Mouse (Mus musculus) CH12F3 (cell line): Measurements from ENCODE around the gene Ddr2.

Source experiments
- in situ Hi-C: fragments of 300-500 bp; cut with MboI; formaldehyde crosslinking; loops from 2 replicates; pipeline ENCODE4 v1.14.3; 2020; ENCODE audit warnings: low sequenced_read_pairs

Gene Ddr2

DNA sequence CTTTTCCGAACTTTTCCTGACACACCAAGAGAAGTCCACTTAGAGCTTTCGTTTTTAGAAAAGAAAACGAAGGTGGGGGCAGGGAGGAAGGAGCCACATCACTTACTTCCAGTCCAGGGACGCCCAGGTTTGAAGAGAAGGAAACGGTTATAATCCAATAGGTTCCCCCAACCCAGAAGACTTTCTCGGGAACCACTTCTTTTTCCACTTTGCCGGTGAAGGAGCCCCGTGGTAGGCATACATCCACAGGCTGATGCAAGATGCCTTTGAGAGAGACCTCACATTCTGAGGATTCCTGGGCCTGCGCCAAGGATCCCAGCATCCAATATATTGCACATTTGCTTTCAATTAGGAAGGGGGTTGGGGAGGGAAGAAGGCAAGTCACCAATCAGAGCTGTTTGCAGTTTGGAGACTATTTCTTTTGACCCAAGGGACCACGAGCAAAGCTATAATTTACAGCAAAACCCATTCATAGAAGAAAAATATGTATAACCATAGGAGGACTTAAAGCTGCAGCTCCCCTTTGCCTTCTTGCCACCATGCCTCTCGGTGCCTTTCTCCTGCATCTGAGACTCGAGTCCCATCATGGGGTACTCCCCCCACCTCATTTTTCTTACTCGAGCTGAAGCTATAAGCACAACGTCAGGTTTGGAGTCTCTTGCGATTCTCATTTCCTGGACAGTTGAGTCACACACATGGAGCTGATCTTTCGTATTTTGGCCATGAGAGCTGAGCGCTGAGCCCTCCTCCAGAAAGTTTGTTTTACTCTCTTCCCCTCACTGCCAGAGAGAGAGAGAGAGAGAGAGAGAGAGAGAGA, at the start of gene Ddr2:
Gene Ddr2, minus strand, starts transcription at position 247 of the 817 bp plus-strand sequence.
- in situ Hi-C loops: no loop called here

DNA sequence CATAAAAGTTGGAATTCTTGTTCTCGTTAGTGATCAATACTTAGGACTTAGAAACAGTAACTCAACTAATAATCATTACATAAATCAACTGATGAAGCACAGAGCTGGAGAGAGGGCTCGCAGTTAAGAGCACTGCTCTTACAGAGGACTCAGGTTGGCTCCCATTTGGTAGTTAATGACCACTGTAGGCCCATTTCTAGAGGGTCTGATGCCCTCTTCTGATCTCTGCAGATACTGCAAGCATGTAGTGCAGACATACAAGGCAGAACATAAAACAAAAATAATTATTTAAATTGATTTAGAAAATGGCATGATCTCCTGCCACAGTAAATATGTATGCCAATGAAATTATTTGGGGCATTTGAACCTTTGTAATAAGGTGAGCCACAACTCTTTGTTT, 49.1 kb upstream of the Ddr2 start:
- in situ Hi-C loops: no loop called here

DNA sequence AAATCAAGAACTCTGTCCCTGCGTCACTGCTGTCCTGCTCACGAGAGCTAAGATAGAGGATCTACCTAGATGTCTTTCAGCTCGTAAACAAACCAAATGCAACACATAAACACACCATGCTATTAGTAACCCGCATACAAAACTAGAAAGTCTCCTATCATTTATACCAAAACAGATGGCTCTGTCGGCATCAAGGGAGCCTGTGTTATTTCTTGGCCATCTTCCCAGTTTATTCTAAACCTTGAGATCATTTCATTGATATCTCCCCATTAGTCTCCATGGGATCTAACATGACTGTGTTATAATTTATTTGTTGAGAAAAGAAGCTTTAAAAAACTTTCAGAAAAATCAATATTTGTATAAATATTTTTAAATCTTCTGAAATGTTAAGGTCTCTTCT, 45.2 kb upstream of the Ddr2 start:
- in situ Hi-C loops: no loop called here

DNA sequence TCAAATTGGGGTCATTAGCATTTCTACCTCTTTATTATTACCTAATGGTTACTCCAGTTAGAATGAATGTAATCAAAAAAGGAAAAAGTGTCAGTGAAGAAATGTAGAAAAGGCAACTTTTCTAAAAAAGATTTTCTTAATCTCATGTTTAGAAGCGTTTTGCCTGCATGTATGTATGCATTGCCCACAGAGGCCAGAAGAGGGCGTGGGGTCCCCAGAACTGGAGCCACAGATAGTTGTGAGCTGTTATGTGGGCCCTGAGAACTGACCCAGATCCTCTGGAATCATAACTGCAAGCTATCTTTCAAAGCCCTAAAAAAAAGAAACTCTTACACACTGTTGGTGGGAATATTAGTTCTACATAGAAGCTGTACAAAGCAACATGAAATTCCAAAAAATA, 44.7 kb upstream of the Ddr2 start:
- in situ Hi-C loops: no loop called here

DNA sequence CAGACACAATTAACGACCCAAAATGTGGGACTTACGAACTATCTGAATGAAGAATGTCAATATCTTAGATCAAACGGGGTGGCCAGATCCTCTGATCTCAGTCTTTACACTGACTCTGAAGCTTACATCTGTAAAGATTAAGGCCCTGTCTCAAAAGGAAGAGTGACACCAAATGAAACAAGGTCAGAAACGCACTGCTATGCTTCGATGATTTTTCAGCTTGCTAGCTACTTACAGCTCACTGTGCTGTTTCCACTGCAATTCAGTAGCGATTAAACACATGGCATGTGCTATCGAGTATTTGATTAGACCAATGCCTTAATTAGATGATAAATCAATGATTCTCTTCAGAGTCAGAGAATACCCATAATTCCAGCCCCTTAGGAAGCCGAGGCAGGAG, 43.4 kb upstream of the Ddr2 start:
- in situ Hi-C loops: no loop called here

DNA sequence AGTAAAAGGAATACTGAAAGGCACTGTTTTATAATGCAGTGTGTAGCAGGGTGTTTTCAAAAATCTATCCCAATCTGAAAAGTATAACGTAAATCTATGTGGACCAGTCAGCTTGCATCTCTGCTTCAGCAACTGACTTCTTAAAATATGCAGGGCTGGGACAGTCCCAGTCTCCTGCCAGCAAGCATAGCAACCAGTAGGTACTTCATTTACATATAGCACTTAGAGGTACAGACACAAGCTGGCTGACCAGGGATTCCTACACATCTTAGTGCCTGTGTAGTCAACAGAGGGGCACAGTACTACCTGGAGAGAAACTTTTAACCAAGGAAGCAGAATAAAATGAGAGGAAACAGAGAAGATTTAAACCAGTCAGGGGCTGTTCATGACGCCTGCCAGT, 42.0 kb upstream of the Ddr2 start:
- in situ Hi-C loops: no loop called here

DNA sequence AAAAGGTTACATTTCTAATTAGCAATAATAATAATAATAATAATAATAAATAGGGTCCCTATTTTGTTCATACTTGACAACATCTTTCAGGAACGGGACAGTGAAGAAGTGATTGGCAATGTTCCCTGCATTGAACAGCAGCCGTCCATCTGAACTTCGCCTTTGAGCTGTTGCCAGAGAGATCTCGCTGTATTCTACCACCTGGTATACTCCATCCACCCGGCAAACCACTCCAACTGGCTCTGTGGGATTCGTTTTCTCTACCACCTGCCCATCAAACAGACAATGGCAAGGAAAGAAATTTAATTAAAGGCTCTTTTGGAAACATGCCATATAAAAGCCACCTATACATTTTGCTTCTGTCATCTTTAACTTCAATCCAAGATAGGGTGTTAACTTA, 40.3 kb upstream of the Ddr2 start:
- in situ Hi-C loops: no loop called here

DNA sequence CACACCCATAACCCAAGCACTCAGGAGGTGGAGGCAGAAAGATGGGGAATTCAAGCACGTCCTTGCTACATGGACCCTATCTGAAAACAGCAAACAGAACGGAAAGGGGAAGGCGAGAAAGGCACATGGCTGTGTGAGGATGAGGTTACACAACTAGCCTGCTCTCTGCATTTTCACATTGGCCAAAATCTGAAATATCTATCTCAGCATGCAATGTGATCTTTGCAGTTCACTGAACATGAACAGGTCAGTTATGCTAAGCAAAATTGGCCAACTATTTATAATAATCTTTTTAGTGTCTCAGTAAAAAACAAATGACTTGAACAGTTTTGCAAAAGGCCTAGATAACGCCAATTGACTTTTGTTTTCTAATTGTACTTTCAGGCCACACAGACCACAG, 39.2 kb upstream of the Ddr2 start:
- in situ Hi-C loops: loop anchor here (10.0 kb wide), 1 partner anchor 195 kb away; no protein-coding TSS in a partner anchor

DNA sequence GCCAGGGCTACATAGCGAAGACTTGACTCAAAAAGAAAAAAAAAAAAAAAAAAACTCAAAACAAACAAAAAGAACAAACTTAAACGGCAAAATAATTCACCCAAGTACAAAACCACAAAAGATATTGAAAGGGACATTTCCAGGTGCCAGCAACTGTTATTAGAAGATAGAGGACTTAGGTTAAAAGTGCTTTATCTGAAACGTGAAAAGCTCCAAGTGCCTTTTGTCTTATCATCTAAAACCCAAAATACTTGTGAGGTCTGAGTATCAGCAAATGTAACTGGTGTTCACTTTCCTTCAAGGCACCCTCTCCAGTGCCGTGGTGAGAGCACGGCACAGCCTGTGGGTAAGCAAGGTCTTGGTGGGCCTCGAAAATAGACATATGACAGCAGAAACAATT, 38.0 kb upstream of the Ddr2 start:
- in situ Hi-C loops: loop anchor here (10.0 kb wide), 1 partner anchor 194 kb away; no protein-coding TSS in a partner anchor

DNA sequence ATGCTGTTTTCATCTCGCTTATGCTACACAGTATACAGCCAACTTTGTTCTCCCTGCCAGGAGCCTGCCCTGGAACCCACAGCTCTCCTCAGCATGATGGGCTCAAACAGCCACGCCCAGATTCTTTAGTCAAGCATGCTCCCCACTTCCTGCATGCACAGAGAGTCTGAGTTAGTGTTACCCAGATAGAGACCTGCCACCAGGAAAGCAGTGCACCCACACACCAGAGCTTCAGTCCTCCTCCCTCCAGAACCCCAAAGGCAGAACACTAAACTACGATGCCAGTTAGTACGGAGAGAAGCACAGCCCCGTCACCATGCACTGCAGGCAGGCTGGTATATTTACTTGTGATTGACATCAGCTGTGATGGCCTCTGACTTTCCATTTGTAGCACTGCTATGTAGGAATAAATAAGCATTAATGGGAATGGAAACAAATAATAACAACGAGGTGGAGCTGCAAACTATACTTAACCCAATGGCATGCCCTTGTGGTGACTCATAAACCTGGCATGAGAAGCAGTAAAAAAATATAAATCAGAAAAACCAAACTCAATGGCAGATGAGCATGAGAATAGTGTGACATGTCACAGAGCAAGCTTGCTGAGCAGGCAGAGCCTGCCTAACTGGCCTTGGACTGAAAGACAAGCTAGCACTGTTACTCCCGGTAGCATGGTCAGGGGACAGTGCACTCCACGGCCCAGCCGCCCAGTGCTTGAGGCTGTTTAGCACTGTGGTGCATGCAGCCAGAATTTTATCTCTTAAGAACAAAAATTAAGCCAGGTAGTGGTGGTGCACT, 37.3 kb upstream of the Ddr2 start:
- in situ Hi-C loops: loop anchor here (10.0 kb wide), 1 partner anchor 193 kb away; no protein-coding TSS in a partner anchor

DNA sequence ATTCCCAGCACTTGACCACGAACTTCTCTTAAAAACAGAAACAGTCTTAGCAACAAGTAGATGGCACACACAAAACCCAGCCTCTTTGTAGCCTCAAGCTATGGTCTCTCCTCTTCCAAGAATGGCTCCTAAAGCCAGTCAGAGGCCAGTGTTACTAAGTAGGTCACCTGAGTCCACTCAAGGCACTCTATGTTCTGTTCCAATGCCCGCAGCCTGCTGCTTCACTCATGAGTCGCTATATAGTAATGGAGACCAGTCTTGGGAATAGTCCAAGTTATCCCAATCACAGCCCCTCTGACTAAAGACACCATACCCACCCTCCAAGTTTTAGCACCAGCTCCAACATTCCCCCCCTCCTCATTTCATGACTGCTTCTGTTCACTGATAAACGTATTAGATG, 35.0 kb upstream of the Ddr2 start:
- in situ Hi-C loops: loop anchor here (10.0 kb wide), 1 partner anchor 191 kb away; no protein-coding TSS in a partner anchor

DNA sequence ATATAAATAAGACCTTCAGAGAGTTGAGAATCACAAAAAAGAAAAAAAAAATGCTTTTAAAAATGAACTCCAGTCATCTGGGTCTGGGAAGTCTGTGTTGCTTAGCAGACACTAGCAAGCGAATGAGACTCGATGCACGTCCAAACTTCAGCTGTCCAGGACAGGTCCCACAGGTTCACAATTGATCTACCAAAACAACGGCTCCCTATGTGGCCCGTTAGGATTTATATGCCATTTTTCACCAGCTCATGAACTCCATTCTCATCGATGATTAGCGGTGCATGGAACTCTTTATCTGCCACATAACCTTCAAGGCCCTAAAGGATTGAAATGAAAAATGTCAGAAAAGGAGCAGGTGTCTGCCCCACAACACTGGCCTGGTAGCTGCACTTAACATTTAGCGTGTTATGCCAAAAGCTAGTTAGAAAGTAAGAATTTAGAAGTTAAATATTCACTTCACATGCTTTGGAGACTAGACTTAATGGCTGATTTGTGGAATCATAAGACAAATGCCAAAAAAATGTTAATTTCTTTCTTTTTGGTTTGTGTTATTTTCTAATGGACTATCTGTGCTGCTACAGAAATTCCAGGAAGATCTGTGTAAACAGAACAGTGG, 31.8 kb upstream of the Ddr2 start:
- in situ Hi-C loops: loop anchor here (10.0 kb wide), 1 partner anchor 188 kb away; no protein-coding TSS in a partner anchor

DNA sequence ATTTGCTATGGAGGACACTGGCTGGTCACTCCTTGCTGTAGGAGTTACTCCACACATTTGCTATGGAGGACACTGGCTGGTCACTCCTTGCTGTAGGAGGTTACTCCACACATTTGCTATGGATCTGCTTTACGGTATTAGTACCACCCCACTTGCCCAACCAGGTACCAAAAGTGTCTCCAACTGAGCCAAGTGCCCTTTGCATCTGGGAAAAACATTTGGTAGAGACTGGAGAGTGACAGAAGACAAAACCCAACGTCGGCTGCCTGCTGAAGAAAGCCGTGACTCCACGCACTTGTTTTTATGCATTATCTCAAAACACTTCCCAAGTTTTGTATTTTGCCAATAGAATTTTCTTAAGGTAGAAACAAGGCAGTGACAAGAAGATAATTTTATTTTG, 31.1 kb upstream of the Ddr2 start:
- in situ Hi-C loops: loop anchor here (10.0 kb wide), 1 partner anchor 187 kb away; no protein-coding TSS in a partner anchor

DNA sequence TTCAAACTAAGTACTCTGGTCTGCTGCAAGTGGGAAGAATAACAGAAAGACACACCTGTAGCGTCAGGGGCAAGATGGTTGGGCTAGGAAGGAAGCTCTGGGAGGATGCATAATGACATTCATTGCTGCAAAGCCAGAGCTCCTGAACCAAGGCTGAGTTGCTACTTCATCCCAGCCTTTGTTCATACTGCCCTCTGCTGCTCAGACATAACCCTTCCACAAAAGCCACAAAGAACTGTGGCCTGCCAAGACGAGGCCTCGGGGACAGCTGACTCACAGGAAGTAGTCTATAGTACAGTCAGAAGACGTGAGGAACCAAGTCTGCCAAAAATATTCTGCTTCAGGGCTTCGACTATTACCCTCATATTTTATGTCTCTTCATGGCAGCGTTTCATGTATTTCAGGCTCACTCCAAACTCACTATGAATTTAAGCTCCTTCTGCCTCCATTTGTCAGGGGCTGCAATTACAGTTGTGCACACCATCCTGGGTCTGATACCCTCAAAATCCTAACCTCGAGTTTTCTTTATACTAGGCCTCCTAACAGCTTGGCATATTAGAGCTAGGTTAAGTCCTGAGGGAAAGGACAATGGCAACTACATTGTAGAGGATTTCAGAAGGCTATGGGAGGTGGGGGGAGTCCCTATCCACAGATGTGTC, 25.9 kb upstream of the Ddr2 start:
- in situ Hi-C loops: no loop called here

DNA sequence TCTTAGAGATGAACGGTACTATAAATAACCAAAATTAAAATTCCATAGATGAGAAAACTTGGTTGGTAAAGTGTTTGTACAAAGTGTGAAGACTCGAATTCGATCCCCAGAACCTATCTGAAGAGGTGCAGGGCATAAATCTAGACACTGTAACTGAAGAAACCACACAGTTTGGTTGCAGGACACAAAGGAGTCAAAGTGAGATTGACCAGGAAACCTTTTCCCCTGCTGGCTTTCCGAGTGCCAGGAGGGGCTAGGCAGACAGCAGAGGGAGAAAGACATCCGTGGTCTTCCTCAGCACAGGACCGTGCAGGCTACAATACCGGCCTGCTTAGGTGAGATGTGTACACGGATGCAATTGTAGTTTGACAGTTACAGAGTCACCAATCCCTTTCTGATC, 23.7 kb upstream of the Ddr2 start:
- in situ Hi-C loops: no loop called here

DNA sequence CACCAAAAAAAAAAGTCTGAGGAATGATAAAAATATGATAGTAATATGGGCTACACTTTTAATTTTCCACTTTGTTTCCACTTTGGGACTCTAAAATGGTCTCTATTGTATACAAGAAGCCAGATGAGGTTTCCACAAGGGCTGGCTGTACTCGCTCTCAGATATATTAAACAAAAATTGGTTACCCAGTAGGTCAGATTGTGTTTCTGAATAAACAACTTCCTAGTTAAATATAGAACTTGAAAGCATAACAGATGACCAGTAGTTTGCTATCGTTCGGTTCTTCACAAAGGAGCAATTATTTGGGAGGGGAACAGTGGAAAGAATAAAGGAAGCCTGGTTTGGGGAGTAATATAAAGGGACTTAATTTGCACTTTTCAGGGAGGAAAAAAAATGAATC, 20.4 kb upstream of the Ddr2 start:
- in situ Hi-C loops: no loop called here

DNA sequence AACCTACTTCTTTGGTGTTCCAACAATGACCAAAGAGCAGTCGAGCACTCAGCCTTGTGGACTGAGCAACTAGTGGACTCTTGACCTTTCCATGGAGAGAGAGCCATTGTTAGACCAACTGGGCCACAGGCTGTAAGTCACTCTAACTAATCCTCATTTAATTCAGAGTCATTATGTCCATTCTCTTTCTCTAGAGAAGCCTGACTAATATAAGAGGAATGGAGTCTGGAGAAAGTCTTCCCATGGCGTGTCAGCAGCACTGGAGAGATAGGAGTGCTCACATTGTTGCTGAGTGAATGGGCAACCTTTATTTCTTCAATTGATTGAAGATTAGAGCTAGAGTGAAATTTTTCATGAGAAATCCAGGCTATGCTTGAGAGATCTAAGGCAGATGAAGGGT, 14.1 kb upstream of the Ddr2 start:
- in situ Hi-C loops: no loop called here

DNA sequence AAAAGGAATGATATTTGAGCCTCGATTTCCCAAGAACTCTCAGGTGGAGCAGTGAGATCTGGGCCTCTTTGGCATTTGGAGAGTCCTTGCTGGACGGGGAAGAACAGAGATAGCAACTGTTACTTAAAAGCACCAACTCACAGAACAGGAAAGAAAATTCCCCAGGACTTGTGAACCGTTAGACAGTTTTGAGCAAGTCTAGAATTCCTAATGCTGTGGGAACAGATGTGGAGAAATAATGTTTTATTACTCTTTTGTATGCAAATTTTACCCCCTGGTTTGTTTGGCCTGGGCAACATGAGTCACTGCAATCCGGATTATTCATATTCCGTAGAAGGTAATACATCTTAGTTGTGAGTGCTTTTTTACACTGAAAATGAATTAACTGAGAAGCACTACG, 3.1 kb upstream of the Ddr2 start:
- in situ Hi-C loops: no loop called here

DNA sequence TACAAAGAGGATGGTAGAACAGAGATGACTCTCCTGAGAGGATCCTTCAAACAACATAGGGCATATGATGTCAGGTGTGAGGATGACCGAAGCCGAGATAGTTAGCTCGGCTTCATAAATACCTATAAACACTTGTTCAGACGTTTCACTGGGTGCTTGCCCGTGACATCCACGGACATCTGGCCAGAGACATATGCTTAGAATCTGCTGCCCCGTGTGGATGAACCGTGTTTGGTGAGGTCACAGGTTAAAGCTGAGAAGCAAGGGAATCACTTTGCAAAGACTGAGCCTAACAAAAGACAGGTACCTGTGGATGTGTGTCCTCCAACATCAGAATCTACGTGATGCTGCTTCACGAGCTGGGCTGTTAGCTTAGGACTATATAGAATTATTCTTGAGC, 1.7 kb upstream of the Ddr2 start:
- in situ Hi-C loops: no loop called here

DNA sequence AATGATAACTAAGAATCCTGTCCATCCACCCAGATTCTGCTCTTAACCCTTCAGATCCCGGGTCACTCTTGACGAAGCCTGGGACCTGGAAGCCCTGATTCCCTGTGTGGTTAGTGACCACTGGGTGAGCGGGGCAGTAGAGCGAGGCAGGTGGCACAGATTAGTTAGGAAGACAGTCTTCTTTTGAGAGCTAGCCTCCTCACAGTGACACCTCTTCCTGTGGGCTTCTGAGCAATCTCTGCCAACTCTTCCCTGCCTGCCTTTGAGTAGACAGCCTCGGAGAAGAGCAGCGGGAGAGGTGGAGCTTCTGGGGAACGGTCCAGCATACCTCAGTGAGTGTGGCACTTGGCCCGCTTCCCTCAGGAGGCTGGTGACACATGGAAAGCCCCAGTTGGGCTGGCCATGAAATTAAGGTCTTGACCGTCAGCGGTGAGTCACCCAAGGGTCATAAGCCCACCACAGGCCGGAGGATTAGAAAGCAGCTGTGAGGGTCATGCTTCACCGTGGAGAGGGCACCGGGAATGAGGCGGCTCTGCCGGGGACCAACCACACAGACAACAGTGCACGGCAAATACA, 1.2 kb upstream of the Ddr2 start:
- in situ Hi-C loops: no loop called here
